In the genomic region with DNA sequence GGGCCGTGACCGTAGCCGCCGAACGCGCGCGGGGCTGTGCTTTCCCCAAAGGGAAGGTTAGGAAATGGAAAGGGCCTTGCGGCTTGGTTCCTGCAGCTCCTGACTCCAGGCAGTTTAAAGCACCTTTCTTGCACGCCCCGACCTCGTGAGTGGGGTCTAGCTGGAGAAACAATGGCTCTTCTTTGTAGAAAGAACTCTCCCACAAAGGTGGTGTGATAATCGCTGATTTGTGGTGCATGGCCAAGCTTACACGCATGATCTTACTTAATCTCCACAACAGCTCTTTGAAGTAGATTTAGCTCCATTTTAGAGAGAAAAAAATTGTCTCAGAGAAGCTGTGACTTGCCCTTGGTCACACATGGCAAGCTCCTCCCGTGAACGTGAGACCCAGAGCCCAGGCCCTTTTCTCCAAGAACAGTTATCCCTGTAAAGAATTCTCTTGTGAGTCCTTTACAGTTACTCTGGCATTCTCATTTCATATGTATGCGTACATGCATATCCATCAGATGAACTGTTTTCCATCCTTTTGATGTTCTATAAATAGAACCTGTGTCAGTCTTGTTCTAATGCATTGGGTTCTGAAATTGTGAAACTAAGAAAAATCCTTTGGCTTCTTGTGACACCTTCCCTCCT, we compare ENCODE assay signal across 8 mouse cellular contexts. TPM values are rescaled to one million over a fixed set of nuclear protein-coding genes. Genes with fewer than 3 reads are reported as not detected.
A peak's percentile ranks its signal among the peaks of the same experiment; 100 is the strongest.
DNase-seq lines count a peak whose midpoint lies in the region; ATAC-seq and TF ChIP-seq lines count a peak whose summit lies in the region.

No protein-coding gene starts in this region.

- no peaks in the 10 kb centered on the region for H3K9me3 ChIP-seq in limb, embryonic 13.5 days
- H3K9me3 ChIP-seq in stomach, postnatal 0 days (ENCODE audit: control insufficient read depth, low read length), result no peaks in the 10 kb centered on the region

- peak overlapping the region; percentile 80; the same call in 1 of the 2 replicates for H3K27ac ChIP-seq in limb, embryonic 13.5 days
- peak overlapping the region; percentile 67 for H3K27ac ChIP-seq in stomach, postnatal 0 days (replicated peaks)

- no peak for TF ChIP-seq CTCF in stomach, postnatal 0 days (IDR thresholded peaks at IDR 0.05; ENCODE audit: low read depth)

- H3K36me3 ChIP-seq in limb, embryonic 13.5 days, result no peaks in the 10 kb centered on the region
- H3K36me3 ChIP-seq in stomach, postnatal 0 days (ENCODE audit: control insufficient read depth, insufficient read depth, low read length), result no peaks in the 10 kb centered on the region

- ATAC-seq in limb, embryonic 13.5 days (ENCODE audit: low FRiP score, low read depth), result no peak
- ATAC-seq in stomach, postnatal 0 days (ENCODE audit: low FRiP score, low TSS enrichment), result no peak

- no peaks in the 10 kb centered on the region for H3K27me3 ChIP-seq in limb, embryonic 13.5 days
- H3K27me3 ChIP-seq in stomach, postnatal 0 days (ENCODE audit: control insufficient read depth, insufficient read depth, low read length), result no peaks in the 10 kb centered on the region

- 2% methylated on average over 17 of the region's 17 CpGs for WGBS in limb, embryonic 13.5 days
- WGBS in stomach, postnatal 0 days, result 3% methylated on average over 16 of the region's 17 CpGs

- H3K4me3 ChIP-seq in limb, embryonic 13.5 days, result peak overlapping the region; percentile 97
- H3K4me3 ChIP-seq in stomach, postnatal 0 days (ENCODE audit: low read depth, low read length), result peak overlapping the region; percentile 91

- H3K4me2 ChIP-seq in limb, embryonic 13.5 days (replicated peaks), result peak overlapping the region; percentile 68
- peak overlapping the region; percentile 88 for H3K4me2 ChIP-seq in stomach, postnatal 0 days (replicated peaks; ENCODE audit: low read depth)

- TF ChIP-seq EP300 in stomach, postnatal 0 days (optimal IDR thresholded peaks at IDR 0.05), result no peak

- peak overlapping the region; percentile 94 for H3K9ac ChIP-seq in limb, embryonic 13.5 days
- H3K9ac ChIP-seq in stomach, postnatal 0 days (ENCODE audit: low read length), result peak overlapping the region; percentile 91

- peak; percentile 56 for DNase-seq in embryo, embryonic 10.5 days (ENCODE audit: low spot score)
- no peak for DNase-seq in embryo, embryonic 9.5 days (ENCODE audit: extremely low spot score)
- peak; percentile 18 for DNase-seq in right cerebral cortex, adult 18-20 months
- DNase-seq in right cerebral cortex, postnatal 4 days, result no peak
- no peak for DNase-seq in stomach, postnatal 0 days (ENCODE audit: low spot score)
- DNase-seq in gastrocnemius, adult 18-20 months (ENCODE audit: low spot score), result no peak
- DNase-seq in T-cell, adult 2 months (ENCODE audit: low spot score), result no peak

- H3K4me1 ChIP-seq in limb, embryonic 13.5 days, result peaks cover 44% of the 10 kb centered on the region
- H3K4me1 ChIP-seq in stomach, postnatal 0 days (replicated peaks; ENCODE audit: control insufficient read depth, insufficient read depth), result no peaks in the 10 kb centered on the region

RNA-seq across cellular contexts. Expression of a gene that starts 0.5 kb away (rescaled TPM):
- polyA plus RNA-seq in limb, embryonic 13.5 days (2015; fragmentation: Nextera tagmentation; extraction: Ambion mirVana), result 67.1 and 70.4 TPM in 2 replicates
- polyA plus RNA-seq in stomach, postnatal 0 days (2015; fragmentation: Nextera tagmentation; extraction: Ambion mirVana), result 19.1 and 20.5 TPM in 2 replicates
- 1 to 10 TPM; 5.9 to 7.0 TPM for total RNA-seq in gastrocnemius, adult 18-20 months (2021)

Comparison
In these comparisons a context has a peak if more than half of its experiments do, and no peak if none do; other contexts are left out.
1. DNase-seq: peak in embryo, embryonic 10.5 days (single experiment) and right cerebral cortex, adult 18-20 months (single experiment); none in embryo, embryonic 9.5 days (single experiment), right cerebral cortex, postnatal 4 days (single experiment), stomach, postnatal 0 days (single experiment), gastrocnemius, adult 18-20 months (single experiment) and T-cell, adult 2 months (single experiment).